Mouse (Mus musculus) splenic B cell, adult 2 months (primary cell): ENCODE results near the gene Trit1.
A peak's percentile ranks its signal among the peaks of the same experiment; 100 is the strongest.

Experiments used
- DNase-seq: peaks from one replicate; pipeline ENCODE4 v3.0.0-alpha.2; 2011; ENCODE audit warnings: low read depth, low spot score
- H3K27me3 ChIP-seq: 2 replicates; pipeline ENCODE4 v1.6.1; 2012; ENCODE audit warnings: mild to moderate bottlenecking, low read length, moderate library complexity, mixed read lengths; ENCODE audit not compliant: control insufficient read depth, poor library complexity, insufficient read depth, severe bottlenecking
- H3K36me3 ChIP-seq: 2 replicates; pipeline ENCODE4 v1.6.1; 2012; ENCODE audit warnings: mild to moderate bottlenecking, low read length, moderate library complexity, mixed read lengths; ENCODE audit not compliant: control insufficient read depth, poor library complexity, insufficient read depth, severe bottlenecking

Trit1 gene

DNA sequence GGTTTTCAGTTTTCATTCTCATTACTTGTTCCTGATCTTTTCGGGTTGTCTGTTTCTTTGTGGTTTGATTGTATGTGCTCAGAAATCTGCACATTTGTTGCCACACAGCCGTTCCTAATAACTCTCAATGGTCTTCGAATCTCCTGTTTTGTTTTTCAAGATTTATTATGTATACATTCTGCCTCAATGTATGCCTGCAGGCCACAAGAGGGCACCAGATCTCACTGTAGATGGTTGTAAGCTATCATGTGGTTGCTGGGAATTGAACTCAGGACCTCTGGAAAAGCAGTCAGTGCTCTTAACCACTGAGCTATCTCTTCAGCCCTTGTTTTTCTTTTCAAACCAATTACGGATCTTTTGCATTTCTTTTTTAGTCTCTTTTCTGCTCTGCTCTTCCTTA lies 70.0 kb downstream of the Trit1 start:
- Histone ChIP-seq H3K36me3 (no peaks in the 10 kb centered on the region), H3K27me3 (no peaks in the 10 kb centered on the region)
- peak; percentile 29 for DNase-seq

DNA sequence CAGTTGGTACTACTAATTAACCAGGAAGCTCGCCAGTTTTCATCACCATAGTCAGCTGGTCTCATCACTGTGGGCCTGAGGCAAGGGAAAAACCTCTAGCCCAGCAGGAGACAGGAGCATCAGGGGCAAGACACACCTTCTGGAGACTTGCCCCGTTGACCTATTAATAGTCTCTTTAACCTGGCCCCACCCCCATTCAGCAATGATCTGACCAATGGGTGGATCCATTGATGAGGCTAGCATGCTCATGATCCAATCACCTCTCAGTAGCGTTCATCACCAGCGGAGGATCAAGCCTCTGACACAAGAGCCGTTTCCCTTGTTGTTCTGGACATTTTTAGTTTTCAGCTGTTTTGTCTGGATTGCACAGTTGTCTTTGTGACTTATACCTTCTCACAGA lies 76.2 kb downstream of the Trit1 start:
- DNase-seq: no peak
- Histone ChIP-seq H3K27me3 (0 out of 2 replicates have a peak, but pooled peaks cover 1% of the 10 kb centered on the region), H3K36me3 (no peaks in the 10 kb centered on the region)

DNA sequence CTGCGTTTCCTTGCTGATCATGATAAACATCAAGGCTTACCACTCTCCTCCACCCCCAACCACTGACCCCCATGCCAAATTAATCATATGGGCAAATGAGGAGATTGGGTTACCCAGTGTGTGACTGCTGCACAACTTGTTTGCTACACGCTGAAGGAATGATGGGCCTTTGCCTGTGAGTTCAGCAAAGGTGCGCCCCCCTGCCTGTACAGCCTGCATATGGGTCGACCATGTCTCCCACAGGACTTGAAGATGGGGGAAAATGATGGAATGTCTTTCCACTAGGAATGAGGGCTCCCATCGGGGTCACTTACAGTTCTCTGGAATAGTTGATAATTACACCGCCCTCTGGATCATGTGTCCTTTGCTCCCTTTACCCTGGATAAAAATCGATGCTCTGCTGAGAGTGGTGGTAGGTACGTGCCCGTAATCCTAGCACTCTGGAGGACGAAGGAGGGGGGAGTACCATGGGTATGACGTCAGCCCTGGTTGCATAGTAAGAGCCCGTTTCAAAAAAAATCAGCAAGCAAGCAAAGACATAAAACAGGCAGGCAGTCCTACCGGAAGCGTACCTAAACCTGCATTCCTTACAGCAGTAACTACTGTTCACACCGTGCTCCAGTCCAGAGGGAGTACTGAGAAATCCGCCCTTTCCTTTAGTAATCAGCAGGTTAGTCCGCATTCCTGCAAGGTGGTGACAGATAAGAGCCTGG lies 76.8 kb downstream of the Trit1 start:
- Histone ChIP-seq H3K27me3 (0 out of 2 replicates have a peak, but pooled peaks cover 1% of the 10 kb centered on the region), H3K36me3 (no peaks in the 10 kb centered on the region)
- no peak for DNase-seq

DNA sequence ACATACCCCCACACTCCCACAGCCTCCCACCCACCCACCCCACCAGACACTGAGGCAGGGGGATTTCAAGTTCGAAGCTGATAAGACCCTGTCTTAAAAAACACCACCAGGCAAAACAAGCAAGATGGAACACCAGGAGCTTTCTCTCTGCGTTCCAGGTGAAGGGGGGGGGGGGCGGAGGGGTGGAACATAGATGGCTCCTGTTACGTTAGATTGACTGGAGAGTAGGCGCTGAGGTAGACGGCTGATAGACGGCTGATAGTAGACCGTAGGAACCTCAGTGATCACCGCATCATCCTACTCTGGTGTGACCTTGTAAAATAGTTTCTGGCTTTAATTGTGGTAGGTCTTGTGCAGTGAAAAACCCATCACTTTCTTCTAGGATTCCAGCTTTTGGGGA lies 77.5 kb downstream of the Trit1 start:
- 0 out of 2 replicates have a peak, but pooled peaks cover 1% of the 10 kb centered on the region for H3K27me3 ChIP-seq
- DNase-seq: no peak

More for the DNA sequence above, 77.5 kb downstream of the Trit1 start:
- no peaks in the 10 kb centered on the region for H3K36me3 ChIP-seq
